Mouse (Mus musculus): ENCODE results near the gene Sertad2. TPM values are rescaled to one million over a fixed set of nuclear protein-coding genes. Genes with fewer than 3 reads are reported as not detected.

Sertad2 gene
- polyA plus RNA-seq, 1 experiment = 11.5 TPM

- H3K4me3 ChIP-seq (replicated peaks) = no peak overlapping the region
- no peak for TF ChIP-seq GATA1 (IDR thresholded peaks at IDR 0.05; ENCODE audit: borderline replicate concordance, low read length)
- TF ChIP-seq FLI1 (IDR thresholded peaks at IDR 0.05; ENCODE audit: low read length) = no peak
- H3K4me1 ChIP-seq = peaks cover 2% of the 10 kb centered on the region; the same call in 1 of the 2 replicates
- H3K36me3 ChIP-seq (replicated peaks; ENCODE audit: low read length) = no peaks in the 10 kb centered on the region
- H3K9me3 ChIP-seq = no peaks in the 10 kb centered on the region
- H3K27me3 ChIP-seq (replicated peaks) = peaks cover 3% of the 10 kb centered on the region
Measured at GRCm38 (mm10) chr11:20525909-20526308, 17.1 kb upstream of the Sertad2 start.

GRCm38 (mm10) chr11:20527901-20528300 is 15.2 kb upstream of the Sertad2 start:
- no peak overlapping the region for H3K4me3 ChIP-seq (replicated peaks)
- H3K36me3 ChIP-seq (replicated peaks; ENCODE audit: low read length) = no peaks in the 10 kb centered on the region
- TF ChIP-seq FLI1 (IDR thresholded peaks at IDR 0.05; ENCODE audit: low read length) = no peak
- TF ChIP-seq GATA1 (IDR thresholded peaks at IDR 0.05; ENCODE audit: borderline replicate concordance, low read length) = no peak
- peaks cover 21% of the 10 kb centered on the region for H3K4me1 ChIP-seq
- H3K27me3 ChIP-seq (replicated peaks) = peaks cover 3% of the 10 kb centered on the region
- no peaks in the 10 kb centered on the region for H3K9me3 ChIP-seq

DNA sequence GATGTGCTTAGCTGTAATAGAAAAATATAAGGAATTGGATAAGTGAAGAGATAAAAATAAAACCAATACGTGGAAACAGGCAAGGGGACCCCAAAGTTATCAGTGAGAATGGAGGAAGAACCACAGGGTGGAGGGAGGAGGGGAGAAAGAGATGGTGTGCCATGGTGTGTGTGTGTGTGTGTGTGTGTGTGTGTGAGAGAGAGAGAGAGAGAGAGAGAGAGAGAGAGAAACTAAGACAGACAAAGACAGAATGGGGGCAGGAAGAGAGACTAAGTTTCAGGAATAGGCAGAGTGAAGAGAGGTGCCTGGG is 11.4 kb upstream of the Sertad2 start:
- Histone ChIP-seq H3K9me3 (no peaks in the 10 kb centered on the region), H3K4me1 (peaks cover 31% of the 10 kb centered on the region), H3K4me3 (replicated peaks) (peak overlapping the region; percentile 95), H3K36me3 (replicated peaks; ENCODE audit: low read length) (no peaks in the 10 kb centered on the region), H3K27me3 (replicated peaks) (peaks cover 3% of the 10 kb centered on the region)
- no peak for TF ChIP-seq GATA1 (IDR thresholded peaks at IDR 0.05; ENCODE audit: borderline replicate concordance, low read length)
- no peak for TF ChIP-seq FLI1 (IDR thresholded peaks at IDR 0.05; ENCODE audit: low read length)

DNA sequence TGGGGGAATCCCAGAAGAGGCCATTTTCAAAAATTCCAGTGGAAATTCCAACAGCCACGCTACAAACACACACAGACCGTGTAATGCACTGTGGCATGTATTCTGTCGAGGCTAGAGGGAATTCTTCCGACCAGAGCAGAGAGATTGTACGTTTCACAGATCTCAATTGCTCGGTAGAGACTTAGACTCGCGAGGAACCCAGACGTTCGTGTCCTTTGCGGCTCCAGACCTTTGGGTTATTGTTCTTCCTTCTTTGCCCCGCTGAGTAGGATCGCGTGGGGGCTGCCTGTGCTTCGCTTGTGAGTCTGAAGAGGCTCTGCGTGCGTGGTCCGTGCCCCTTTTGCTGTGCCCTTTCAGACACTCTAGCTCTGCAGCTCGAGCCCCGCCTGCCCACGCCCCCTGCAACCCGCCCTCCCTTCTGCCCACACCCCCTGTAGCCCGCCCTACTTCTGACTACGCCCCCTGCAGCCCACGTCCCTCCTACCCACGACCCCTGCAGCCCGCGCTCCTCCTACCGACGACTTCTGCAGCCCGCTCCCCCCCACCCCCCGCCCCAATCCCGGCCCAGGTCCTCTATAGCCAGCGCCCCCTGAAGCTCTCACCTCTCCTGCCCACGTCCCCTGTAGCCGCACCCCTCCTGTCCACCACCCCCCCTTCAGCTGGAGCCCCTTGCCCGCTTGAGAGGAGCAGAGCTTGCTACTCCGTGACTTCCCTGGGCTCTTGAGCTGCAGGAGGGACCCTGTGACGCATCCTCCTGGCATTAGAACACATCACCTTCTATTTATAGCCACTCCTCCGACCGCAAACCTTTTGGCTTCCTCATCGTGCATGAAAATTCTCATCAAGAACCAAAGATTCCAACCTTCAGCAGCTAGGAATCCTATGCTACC is 10.8 kb upstream of the Sertad2 start:
- H3K9me3 ChIP-seq = no peaks in the 10 kb centered on the region
- H3K36me3 ChIP-seq (replicated peaks; ENCODE audit: low read length) = no peaks in the 10 kb centered on the region
- peaks cover 36% of the 10 kb centered on the region for H3K4me1 ChIP-seq
- H3K27me3 ChIP-seq (replicated peaks) = peaks cover 3% of the 10 kb centered on the region
- TF ChIP-seq GATA1 (IDR thresholded peaks at IDR 0.05; ENCODE audit: borderline replicate concordance, low read length) (no peak), FLI1 (IDR thresholded peaks at IDR 0.05; ENCODE audit: low read length) (no peak)
- H3K4me3 ChIP-seq (replicated peaks) = peak overlapping the region; percentile 95

GRCm38 (mm10) chr11:20533231-20533630 is 9.8 kb upstream of the Sertad2 start:
- Histone ChIP-seq H3K4me3 (replicated peaks) (peak overlapping the region; percentile 51), H3K27me3 (replicated peaks) (peaks cover 3% of the 10 kb centered on the region), H3K36me3 (replicated peaks; ENCODE audit: low read length) (no peaks in the 10 kb centered on the region), H3K9me3 (no peaks in the 10 kb centered on the region), H3K4me1 (peaks cover 38% of the 10 kb centered on the region)
- TF ChIP-seq FLI1 (IDR thresholded peaks at IDR 0.05; ENCODE audit: low read length) (no peak), GATA1 (IDR thresholded peaks at IDR 0.05; ENCODE audit: borderline replicate concordance, low read length) (no peak)

DNA sequence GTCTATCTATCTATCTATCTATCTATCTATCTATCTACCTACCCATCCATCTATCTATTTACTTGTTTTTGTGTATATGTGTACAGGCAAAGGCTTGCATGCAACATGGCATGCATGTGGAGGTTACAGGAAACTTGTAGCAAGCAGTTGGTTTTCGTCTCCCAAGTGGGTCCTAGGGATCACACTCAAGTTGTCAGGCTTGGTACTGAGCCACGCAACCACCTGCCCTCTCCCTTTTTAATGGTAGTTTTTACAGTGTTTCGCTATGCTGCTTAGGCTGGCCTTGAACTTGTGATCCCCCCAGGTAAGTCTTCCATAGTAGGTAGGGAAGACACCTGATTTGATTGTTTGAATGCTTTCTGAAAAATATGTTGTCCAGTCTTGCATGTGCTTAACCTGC is 5.8 kb upstream of the Sertad2 start:
- TF ChIP-seq GATA1 (IDR thresholded peaks at IDR 0.05; ENCODE audit: borderline replicate concordance, low read length) (no peak), FLI1 (IDR thresholded peaks at IDR 0.05; ENCODE audit: low read length) (no peak)
- Histone ChIP-seq H3K4me1 (peaks cover 44% of the 10 kb centered on the region), H3K27me3 (replicated peaks) (no peaks in the 10 kb centered on the region), H3K36me3 (replicated peaks; ENCODE audit: low read length) (no peaks in the 10 kb centered on the region), H3K4me3 (replicated peaks) (no peak overlapping the region), H3K9me3 (no peaks in the 10 kb centered on the region)

DNA sequence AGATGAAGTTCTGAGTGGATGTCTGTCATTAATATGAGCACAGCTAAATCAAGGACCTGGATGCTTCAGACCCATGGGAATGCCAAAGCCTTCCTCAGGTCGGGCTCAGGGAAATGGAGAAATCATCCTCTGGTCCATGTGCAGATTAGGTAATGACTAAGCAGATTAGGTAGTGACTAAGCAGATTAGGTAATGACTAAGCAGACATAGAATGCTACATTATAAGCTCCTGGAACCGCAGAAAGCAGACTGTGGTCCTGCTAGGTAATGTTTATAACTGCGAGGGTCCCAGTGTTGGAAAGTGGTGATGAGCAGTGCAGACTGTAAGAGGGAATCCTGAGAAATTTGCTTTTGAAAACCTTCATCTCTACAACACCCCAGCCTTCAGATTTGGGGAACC is 4.6 kb upstream of the Sertad2 start:
- Histone ChIP-seq H3K9me3 (no peaks in the 10 kb centered on the region), H3K4me3 (replicated peaks) (no peak overlapping the region), H3K36me3 (replicated peaks; ENCODE audit: low read length) (no peaks in the 10 kb centered on the region), H3K4me1 (peaks cover 40% of the 10 kb centered on the region), H3K27me3 (replicated peaks) (no peaks in the 10 kb centered on the region)
- TF ChIP-seq FLI1 (IDR thresholded peaks at IDR 0.05; ENCODE audit: low read length) (no peak), GATA1 (IDR thresholded peaks at IDR 0.05; ENCODE audit: borderline replicate concordance, low read length) (no peak)

- no peak for TF ChIP-seq FLI1 (IDR thresholded peaks at IDR 0.05; ENCODE audit: low read length)
- no peak for TF ChIP-seq GATA1 (IDR thresholded peaks at IDR 0.05; ENCODE audit: borderline replicate concordance, low read length)
- H3K4me3 ChIP-seq (replicated peaks) = no peak overlapping the region
- H3K36me3 ChIP-seq (replicated peaks; ENCODE audit: low read length) = no peaks in the 10 kb centered on the region
- no peaks in the 10 kb centered on the region for H3K9me3 ChIP-seq
- H3K4me1 ChIP-seq = peaks cover 49% of the 10 kb centered on the region
- no peaks in the 10 kb centered on the region for H3K27me3 ChIP-seq (replicated peaks)
Measured at GRCm38 (mm10) chr11:20541280-20541679, 1.8 kb upstream of the Sertad2 start.

DNA sequence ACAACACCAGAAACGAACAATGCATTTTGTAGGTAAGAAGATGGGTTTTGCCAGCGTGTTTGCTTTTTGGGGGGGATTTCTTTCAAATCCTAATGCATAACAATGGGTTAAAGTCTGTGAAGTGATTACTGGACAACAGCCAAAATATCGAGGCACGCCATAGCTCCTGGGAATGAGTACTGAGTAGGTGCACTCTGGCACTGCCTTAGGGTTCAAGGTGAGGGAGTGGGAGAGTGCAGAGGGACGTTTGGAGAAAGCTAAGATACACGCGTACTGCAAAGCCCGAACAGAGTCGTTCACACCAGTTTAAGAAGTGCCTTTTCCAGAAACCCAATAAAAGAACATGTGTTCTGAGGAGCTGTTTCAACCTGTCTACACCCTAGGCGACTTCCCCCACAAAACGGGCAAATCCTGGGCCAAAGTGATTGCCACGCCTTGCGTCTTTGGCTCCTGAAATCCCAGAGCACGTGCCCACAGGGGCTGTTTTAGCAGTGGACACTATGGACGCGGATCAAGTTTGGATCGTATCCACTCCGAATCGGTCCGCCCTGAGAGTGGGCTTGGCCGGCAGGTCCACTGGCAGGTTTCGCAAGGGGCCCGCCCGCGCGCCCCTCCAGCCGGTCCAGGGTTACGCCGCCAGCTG is 937 bp upstream of the Sertad2 start:
- H3K4me3 ChIP-seq (replicated peaks) = peak overlapping the region; percentile 98
- H3K9me3 ChIP-seq = no peaks in the 10 kb centered on the region
- H3K27me3 ChIP-seq (replicated peaks) = no peaks in the 10 kb centered on the region
- TF ChIP-seq GATA1 (IDR thresholded peaks at IDR 0.05; ENCODE audit: borderline replicate concordance, low read length) = no peak
- TF ChIP-seq FLI1 (IDR thresholded peaks at IDR 0.05; ENCODE audit: low read length) = no peak
- peaks cover 46% of the 10 kb centered on the region for H3K4me1 ChIP-seq
- H3K36me3 ChIP-seq (replicated peaks; ENCODE audit: low read length) = peaks cover 6% of the 10 kb centered on the region

GRCm38 (mm10) chr11:20543453-20544120 is 534 bp downstream of the Sertad2 start:
- Histone ChIP-seq H3K4me3 (replicated peaks) (peak overlapping the region; percentile 98), H3K9me3 (no peaks in the 10 kb centered on the region), H3K4me1 (peaks cover 40% of the 10 kb centered on the region), H3K36me3 (replicated peaks; ENCODE audit: low read length) (peaks cover 10% of the 10 kb centered on the region), H3K27me3 (replicated peaks) (no peaks in the 10 kb centered on the region)
- TF ChIP-seq GATA1 (IDR thresholded peaks at IDR 0.05; ENCODE audit: borderline replicate concordance, low read length) (no peak), FLI1 (IDR thresholded peaks at IDR 0.05; ENCODE audit: low read length) (no peak)

All from megakaryocyte, embryonic 14.5 days (primary cell).